Mouse (Mus musculus): ENCODE data around the gene Lclat1.
"Not testable (repeated sequence)": the region's sequence is repeated elsewhere in the genome, so short reads cannot be mapped to it uniquely, and the experiment has no call there.

Lclat1 gene

GRCm38 (mm10) chr17:73271797-73272600 lies 164.2 kb downstream of the Lclat1 start:
- in situ Hi-C loops (cut with MboI, MseI) = loop anchor here (5.0 to 10.0 kb wide), 3 partner anchors 165 to 1717 kb away; partner anchors contain the start of genes Lclat1 and Spdya

GRCm38 (mm10) chr17:73273809-73274208 lies 166.0 kb downstream of the Lclat1 start:
- in situ Hi-C loops (cut with MboI, MseI) = loop anchor here (5.0 to 10.0 kb wide), 3 partner anchors 167 to 1719 kb away; partner anchors contain the start of genes Lclat1 and Spdya

GRCm38 (mm10) chr17:73275066-73275465 lies 167.3 kb downstream of the Lclat1 start:
- in situ Hi-C loops (cut with MboI, MseI) = loop anchor here (10.0 kb wide), 2 partner anchors 420 to 1720 kb away; partner anchors contain the start of gene Spdya

- in situ Hi-C loops (cut with MboI, MseI) = loop anchor here (10.0 kb wide), 2 partner anchors 423 to 1723 kb away; partner anchors contain the start of gene Spdya
Measured at GRCm38 (mm10) chr17:73277770-73278169, 170.0 kb downstream of the Lclat1 start.

GRCm38 (mm10) chr17:73282702-73283101 lies 174.9 kb downstream of the Lclat1 start:
- in situ Hi-C loops (cut with MboI, MseI) = not testable (repeated sequence)

- in situ Hi-C loops (cut with MboI, MseI) = no loop called here
Measured at GRCm38 (mm10) chr17:73284301-73284700, 176.5 kb downstream of the Lclat1 start.

Data from T-helper 2 cell (primary cell).